Mouse (Mus musculus) embryonic fibroblast, embryonic 13.5 days (primary cell): ENCODE results near the gene Eid1.

Source experiments
- CTCF ChIP-seq: IDR thresholded peaks from 2 replicates; pipeline ENCODE4 v1.5.1; 2011; ENCODE audit warnings: mild to moderate bottlenecking, control low read depth, low read length, moderate library complexity, borderline replicate concordance; ENCODE audit not compliant: insufficient read depth
- POLR2A ChIP-seq: IDR thresholded peaks from 2 replicates; pipeline ENCODE4 v1.6.1; 2011; ENCODE audit warnings: low read depth, mild to moderate bottlenecking, control low read depth, low read length, moderate library complexity

DNA sequence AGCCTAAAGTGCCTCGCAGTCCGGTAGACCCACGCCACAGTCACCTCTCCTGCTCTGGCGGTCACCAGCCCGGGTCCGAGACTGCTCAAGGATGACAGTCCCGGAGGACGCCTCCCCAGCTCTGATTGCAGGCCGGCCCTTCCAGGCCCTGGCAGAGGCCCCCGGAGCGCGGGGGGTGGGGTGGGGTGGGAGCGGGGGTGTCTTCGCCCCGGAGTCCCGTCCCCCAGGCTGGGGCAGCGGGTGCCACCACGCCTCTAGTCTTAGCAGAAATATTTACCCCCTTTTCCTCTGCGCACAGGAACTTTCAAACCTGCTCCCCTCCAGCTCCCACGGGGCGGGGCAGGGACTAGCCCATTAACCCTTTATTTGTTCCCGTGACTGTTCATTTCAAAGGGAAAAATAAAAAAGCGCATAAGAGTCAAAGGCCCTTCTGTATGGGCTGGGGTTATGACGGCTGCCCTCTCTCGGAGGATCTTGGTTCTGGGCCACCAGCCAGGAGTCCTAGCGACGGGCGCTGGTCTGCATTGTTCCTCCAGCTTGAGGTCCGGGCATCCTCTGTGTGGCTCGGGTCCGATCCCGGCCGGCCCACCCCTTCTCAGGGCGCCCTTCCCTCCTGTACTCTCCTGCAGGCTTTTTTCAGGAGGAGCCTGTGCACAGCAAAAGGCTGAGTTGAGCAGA, 50.7 kb downstream of the Eid1 start:
- no peak for TF ChIP-seq CTCF
- no peak for TF ChIP-seq POLR2A
